Mouse (Mus musculus) ZHBTc4 (cell line): ENCODE results near the gene Rps6ka1.

Source experiments
- DNase-seq: peaks from one replicate; pipeline ENCODE4 v3.0.0-alpha.2; 2011; ENCODE audit warnings: low read depth, low spot score

Gene Rps6ka1

GRCm38 (mm10) chr4:133825731-133826130, 61.9 kb downstream of the Rps6ka1 start:
- no peak for DNase-seq

- peak; percentile 60 for DNase-seq
These were observed 66.6 kb downstream of the Rps6ka1 start for GRCm38 (mm10) chr4:133820806-133821560.

- no peak for DNase-seq
These were observed 67.4 kb downstream of the Rps6ka1 start for GRCm38 (mm10) chr4:133820166-133820565.

- DNase-seq = peak; percentile 29
These were observed 70.2 kb downstream of the Rps6ka1 start for GRCm38 (mm10) chr4:133817356-133817755.

- no peak for DNase-seq
These were observed 71.1 kb downstream of the Rps6ka1 start for GRCm38 (mm10) chr4:133816504-133816875.

GRCm38 (mm10) chr4:133815635-133816503, 71.7 kb downstream of the Rps6ka1 start:
- DNase-seq = peak; percentile 95

GRCm38 (mm10) chr4:133814804-133815515, 72.6 kb downstream of the Rps6ka1 start:
- DNase-seq = peak; percentile 19

GRCm38 (mm10) chr4:133813992-133814803, 73.4 kb downstream of the Rps6ka1 start:
- DNase-seq = peak; percentile 97

GRCm38 (mm10) chr4:133813174-133813991, 74.2 kb downstream of the Rps6ka1 start:
- peak; percentile 98 for DNase-seq

GRCm38 (mm10) chr4:133804401-133805263, 83.0 kb downstream of the Rps6ka1 start:
- peak; percentile 47 for DNase-seq

GRCm38 (mm10) chr4:133800589-133800988, 87.0 kb downstream of the Rps6ka1 start:
- no peak for DNase-seq
